Mouse (Mus musculus) layer of hippocampus, adult 9-10 months (tissue): ENCODE measurements around the gene Srcin1.

Experiments used
- DNase-seq: peaks from one replicate; pipeline ENCODE4 v3.0.0; 2022; ENCODE audit warnings: low spot score

Srcin1 gene

DNA sequence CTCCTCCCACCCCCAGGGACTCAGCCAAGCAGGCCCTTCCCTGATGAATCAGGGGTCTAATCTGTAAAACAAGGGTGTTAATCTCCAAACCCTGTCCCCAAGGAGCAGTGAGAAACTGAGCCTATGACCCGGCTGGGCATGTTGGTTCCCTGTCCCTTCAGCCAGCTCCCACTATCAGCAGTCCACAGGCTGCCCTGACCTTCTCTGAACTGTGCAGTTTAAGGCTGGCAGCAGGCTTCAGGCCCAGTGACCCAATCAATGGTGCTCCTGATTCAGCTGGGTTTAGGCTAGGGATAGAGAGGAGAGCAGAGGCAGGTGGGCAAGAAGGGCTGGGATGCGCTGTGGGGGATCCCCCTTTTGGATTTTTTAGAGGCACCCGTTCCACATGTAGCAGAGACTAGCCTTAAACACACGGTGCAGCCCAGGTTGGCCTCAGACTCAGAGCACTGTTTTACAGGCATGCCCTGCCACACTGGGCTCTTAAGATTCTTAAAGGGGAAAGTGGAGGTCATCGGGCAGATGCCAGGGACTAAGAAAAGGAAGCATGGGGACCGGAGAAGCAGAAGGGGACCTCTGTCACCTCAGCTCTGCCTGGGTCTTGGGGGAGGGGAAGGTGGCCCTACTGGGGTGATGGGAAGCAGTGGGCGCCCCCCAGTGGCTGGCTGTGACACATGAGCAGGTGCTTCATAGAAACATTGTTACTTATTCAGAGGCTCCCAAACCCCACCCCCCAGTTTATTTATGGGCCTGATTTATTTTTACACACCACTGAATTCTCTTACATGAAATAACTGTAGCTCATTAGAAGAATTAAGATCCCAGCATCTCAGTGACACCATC, 19.2 kb downstream of the Srcin1 start:
- no peak for DNase-seq

DNA sequence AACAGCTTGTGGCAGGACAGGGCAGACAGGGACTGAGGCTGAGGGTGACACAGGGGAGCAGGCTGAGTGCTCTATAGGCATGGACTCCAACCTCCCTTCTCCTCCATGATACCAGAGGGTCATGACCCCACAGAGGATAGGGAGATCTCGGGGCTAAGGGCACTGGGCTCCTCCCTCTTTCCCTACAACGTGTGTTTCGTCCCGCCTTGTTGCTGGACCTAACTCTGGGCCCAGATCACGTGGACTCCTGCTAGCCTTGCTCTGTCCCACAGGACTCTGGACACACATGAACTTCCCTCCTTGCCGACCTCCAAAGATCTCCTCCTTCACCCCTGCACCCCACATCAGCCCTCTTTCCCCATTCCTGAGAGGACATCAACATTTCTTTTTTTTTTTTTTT, 20.8 kb downstream of the Srcin1 start:
- DNase-seq = no peak

DNA sequence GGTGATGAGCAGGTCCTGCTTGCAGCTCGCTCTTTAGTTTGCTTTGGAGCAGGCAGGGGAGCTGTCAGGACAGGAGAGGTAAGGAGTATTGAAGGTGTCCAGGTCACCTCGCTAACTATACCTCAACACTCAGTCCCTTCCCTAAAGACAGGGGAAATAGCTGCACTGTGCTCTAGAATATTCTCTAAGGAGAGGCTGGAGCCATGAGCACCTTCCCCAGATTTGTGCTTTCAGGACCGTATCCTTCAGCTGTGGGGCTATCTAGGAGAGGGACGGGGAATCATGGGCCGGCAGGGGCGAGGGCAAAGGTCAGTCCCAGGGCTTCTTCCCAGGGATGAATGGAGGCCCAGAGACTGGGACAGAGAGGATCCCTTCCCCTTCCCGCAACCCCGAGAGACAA, 23.8 kb downstream of the Srcin1 start:
- DNase-seq = no peak

GRCm38 (mm10) chr11:97548757-97549156, 27.2 kb downstream of the Srcin1 start:
- DNase-seq = no peak

- DNase-seq = no peak
Observed at GRCm38 (mm10) chr11:97547957-97548706, 27.9 kb downstream of the Srcin1 start.

GRCm38 (mm10) chr11:97546804-97547411, 29.1 kb downstream of the Srcin1 start:
- DNase-seq = no peak

GRCm38 (mm10) chr11:97545808-97546560, 30.0 kb downstream of the Srcin1 start:
- DNase-seq = no peak

- DNase-seq = no peak
Observed at GRCm38 (mm10) chr11:97543883-97544282, 32.1 kb downstream of the Srcin1 start.

GRCm38 (mm10) chr11:97543181-97543733, 32.7 kb downstream of the Srcin1 start:
- DNase-seq = no peak

GRCm38 (mm10) chr11:97542171-97543150, 33.5 kb downstream of the Srcin1 start:
- DNase-seq = no peak

DNA sequence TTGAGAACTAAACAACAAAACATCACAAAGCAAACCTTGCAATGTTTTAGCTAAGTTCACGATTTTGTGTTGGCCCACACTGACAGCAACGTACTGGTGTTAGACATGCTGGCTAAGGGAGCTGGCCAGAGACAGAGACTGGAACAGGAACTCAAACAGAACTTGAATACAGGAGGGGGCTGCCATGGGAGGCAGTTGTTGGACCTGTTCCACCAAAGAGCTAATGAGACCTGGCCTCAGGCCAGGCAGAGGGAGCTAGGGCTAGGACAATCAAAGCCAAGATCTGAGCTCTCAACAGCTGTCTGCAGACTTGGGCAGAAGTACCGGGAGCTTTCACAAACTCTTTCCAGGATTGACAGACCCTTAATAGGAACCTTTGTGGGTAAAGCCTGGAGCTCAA, 35.4 kb downstream of the Srcin1 start:
- no peak for DNase-seq

- no peak for DNase-seq
Observed at GRCm38 (mm10) chr11:97540136-97540535, 35.9 kb downstream of the Srcin1 start.

DNA sequence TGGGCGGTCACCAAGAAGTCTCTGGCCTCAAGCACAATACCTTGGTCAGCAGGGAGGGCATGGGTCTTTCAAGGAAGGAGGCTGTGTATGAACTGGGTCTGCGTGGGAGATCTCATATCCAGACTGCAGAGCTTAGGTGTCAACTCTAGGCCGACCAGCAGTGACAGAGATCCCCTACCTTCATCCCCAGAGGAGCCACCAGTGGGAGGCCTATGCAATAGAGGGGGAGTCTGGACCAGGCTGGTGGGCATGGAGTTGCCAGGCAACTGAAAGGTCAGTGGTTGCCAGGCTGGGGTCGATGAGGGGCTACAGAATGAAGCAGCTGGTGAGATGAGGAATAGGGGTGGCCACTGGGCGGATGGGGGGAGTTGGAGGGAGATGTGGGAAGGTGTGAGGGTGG, 36.4 kb downstream of the Srcin1 start:
- no peak for DNase-seq

- no peak for DNase-seq
Observed at GRCm38 (mm10) chr11:97537580-97538089, 38.4 kb downstream of the Srcin1 start.

DNA sequence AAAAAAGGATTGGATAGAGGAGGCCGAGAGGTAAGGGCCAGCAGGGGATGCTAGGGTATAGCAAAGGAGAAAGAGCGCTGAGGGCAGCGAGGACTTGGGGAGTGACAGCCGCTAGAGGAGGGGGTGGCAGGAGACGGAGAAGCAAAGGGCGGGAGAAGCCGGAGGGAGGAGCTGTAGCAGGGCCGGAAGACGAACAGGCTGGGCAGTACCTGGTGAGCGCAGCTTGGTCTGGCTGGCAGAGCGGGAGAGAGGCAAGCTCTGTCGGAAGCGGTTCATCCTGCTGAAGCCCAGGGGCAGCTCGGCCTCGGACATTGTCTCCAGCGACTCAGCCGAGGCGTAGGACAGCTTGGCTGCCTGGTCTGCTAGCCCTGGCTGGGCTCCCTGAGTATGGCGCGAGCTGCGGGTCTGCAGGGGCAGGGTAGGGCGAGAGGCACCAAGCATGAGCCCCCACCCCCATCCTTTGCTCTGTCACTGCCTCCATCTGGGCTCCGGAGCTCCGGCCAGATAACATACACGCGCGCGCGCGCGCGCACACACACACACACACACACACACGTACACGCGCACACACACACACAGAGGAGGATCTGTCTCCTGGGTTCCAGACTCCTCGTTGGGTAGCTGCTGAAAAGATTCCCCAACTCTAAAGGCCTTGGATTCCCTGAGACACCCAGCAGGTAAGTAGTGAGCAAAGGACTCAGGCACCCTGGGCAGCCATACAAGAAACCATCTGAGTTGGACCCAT, 39.0 kb downstream of the Srcin1 start:
- no peak for DNase-seq

DNA sequence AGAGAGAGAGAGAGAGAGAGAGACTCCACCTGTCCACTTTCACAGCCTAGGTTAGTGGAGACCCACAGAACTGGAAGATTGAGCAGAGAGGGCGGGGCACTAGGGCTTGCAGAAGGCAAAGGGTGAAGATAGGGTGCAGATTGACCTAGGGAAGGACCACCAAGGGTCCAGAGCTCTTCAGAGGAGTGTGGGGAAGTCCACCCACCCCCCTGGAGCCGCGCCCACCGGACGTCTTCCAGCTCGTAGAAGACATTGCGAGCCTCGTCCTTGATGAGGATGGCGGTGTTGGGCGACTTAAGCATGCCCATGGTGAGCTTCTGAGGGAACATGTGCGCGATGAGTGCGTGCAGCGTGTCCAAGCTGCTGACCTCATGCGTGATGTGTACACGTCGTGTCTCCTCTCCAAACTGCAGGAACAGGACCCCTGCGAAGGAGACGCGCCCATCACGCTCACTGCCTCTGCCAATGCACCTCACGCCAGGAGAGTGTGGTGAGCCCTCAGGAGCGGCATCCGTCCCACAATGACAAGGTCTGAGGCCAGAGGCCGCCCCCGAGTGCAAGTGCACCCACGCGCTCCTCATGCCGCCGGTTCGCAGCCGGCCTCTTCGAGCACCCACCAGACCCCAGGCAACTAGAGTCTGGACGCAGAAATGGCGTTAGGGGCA, 39.8 kb downstream of the Srcin1 start:
- DNase-seq = no peak

DNA sequence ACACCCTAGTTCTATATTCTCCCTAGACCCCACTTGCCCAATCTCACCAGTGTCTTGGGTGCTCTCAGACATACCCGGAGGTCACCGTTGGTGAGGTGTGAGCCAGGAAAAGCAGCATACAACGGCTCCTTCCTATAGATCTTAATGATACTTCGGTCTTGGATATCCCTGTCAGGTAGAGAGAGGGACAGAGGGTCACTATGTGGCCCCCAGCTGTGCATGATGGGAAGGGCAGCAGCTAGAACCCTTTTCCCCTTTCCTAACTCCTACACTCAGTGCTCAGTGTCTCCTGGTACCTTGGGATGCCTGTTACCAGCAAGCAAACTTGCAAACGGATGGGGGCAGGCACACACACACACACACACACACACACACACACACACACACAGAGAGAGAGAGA, 40.3 kb downstream of the Srcin1 start:
- DNase-seq = no peak

DNA sequence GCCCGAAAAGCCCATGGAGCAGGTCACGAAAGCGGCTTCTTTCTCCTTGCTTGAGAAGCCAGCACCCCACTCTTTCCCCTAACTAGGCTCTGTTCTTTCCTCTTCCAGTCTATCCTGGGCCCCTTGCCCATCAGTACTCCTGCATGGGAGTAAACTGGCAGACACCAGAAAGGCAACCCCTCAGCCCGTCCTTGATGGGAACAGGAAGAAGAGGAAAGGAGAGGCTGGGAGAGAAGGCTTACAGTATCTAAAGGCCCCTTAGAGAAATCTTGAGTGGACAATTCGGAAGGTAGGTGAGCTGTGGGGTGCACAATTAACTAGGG, 40.7 kb downstream of the Srcin1 start:
- no peak for DNase-seq
